Comparison of ENCODE assay signal across 11 mouse cellular contexts in genomic region chr10:112926271-112926670, GRCm38 (mm10). TPM values are rescaled to one million over a fixed set of nuclear protein-coding genes. Genes with fewer than 3 reads are reported as not detected.
A peak's percentile ranks its signal among the peaks of the same experiment; 100 is the strongest.
DNase-seq lines count a peak whose midpoint lies in the region; ATAC-seq and TF ChIP-seq lines count a peak whose summit lies in the region.
"Had no signal": no experiment of that assay in that cellular context is flagged by ENCODE, and none has a peak within 500 bp of the region (broad histone marks: within the 10 kb centered on the region; RNA-seq: fewer than 3 reads in every experiment).

No protein-coding gene starts in this region.

- 94% methylated on average over 2 of the region's 2 CpGs for WGBS in kidney, embryonic 16.5 days
- WGBS in embryonic facial prominence, embryonic 13.5 days, result 97% methylated on average over 2 of the region's 2 CpGs
- WGBS in hindbrain, embryonic 14.5 days, result 86% methylated on average over 2 of the region's 2 CpGs
- WGBS in midbrain, postnatal 0 days, result 73% methylated on average over 2 of the region's 2 CpGs

- no peak overlapping the region for H3K9ac ChIP-seq in kidney, embryonic 16.5 days (replicated peaks; ENCODE audit: low read length)
- H3K9ac ChIP-seq in embryonic facial prominence, embryonic 13.5 days, result no peak overlapping the region
- H3K9ac ChIP-seq in hindbrain, embryonic 14.5 days, result no peak overlapping the region
- H3K9ac ChIP-seq in midbrain, postnatal 0 days (replicated peaks; ENCODE audit: low read length, poor library complexity, severe bottlenecking), result no peak overlapping the region

- H3K9me3 ChIP-seq in kidney, embryonic 16.5 days (ENCODE audit: low read length), result peaks cover 18% of the 10 kb centered on the region
- peaks cover 3% of the 10 kb centered on the region; the same call in 1 of the 2 replicates for H3K9me3 ChIP-seq in embryonic facial prominence, embryonic 13.5 days
- H3K9me3 ChIP-seq in hindbrain, embryonic 14.5 days (ENCODE audit: control insufficient read depth, low read length), result no peaks in the 10 kb centered on the region
- no peaks in the 10 kb centered on the region for H3K9me3 ChIP-seq in midbrain, postnatal 0 days (ENCODE audit: low read length)

- H3K4me2 ChIP-seq in kidney, embryonic 16.5 days (replicated peaks; ENCODE audit: low read depth, low read length), result peak overlapping the region; percentile 27
- peak overlapping the region; percentile 46 for H3K4me2 ChIP-seq in embryonic facial prominence, embryonic 13.5 days
- peak overlapping the region; percentile 76 for H3K4me2 ChIP-seq in hindbrain, embryonic 14.5 days (replicated peaks)
- peak overlapping the region; percentile 28 for H3K4me2 ChIP-seq in midbrain, postnatal 0 days (ENCODE audit: low read depth, low read length, poor library complexity, severe bottlenecking)

- H3K4me3 ChIP-seq in kidney, embryonic 16.5 days (ENCODE audit: low read length), result no peak overlapping the region
- H3K4me3 ChIP-seq in embryonic facial prominence, embryonic 13.5 days, result no peak overlapping the region
- H3K4me3 ChIP-seq in hindbrain, embryonic 14.5 days (replicated peaks; ENCODE audit: low read length), result no peak overlapping the region
- 0 out of 2 replicates have a peak overlapping the region, but pooled peaks have one; percentile 3 for H3K4me3 ChIP-seq in midbrain, postnatal 0 days (ENCODE audit: low read depth, low read length)

- no peak for TF ChIP-seq CTCF in midbrain, postnatal 0 days (IDR thresholded peaks at IDR 0.05)

- peaks cover 28% of the 10 kb centered on the region for H3K36me3 ChIP-seq in kidney, embryonic 16.5 days (ENCODE audit: insufficient read depth, low read length)
- peaks cover 39% of the 10 kb centered on the region for H3K36me3 ChIP-seq in embryonic facial prominence, embryonic 13.5 days
- peaks cover 35% of the 10 kb centered on the region for H3K36me3 ChIP-seq in hindbrain, embryonic 14.5 days (replicated peaks; ENCODE audit: control insufficient read depth, insufficient read depth)
- H3K36me3 ChIP-seq in midbrain, postnatal 0 days (ENCODE audit: insufficient read depth, low read length), result peaks cover 6% of the 10 kb centered on the region; the same call in 1 of the 2 replicates

- H3K27me3 ChIP-seq in kidney, embryonic 16.5 days (ENCODE audit: insufficient read depth, low read length), result no peaks in the 10 kb centered on the region
- no peaks in the 10 kb centered on the region for H3K27me3 ChIP-seq in embryonic facial prominence, embryonic 13.5 days
- no peaks in the 10 kb centered on the region for H3K27me3 ChIP-seq in hindbrain, embryonic 14.5 days (ENCODE audit: control insufficient read depth, insufficient read depth, low read length)
- H3K27me3 ChIP-seq in midbrain, postnatal 0 days (ENCODE audit: insufficient read depth, low read length), result no peaks in the 10 kb centered on the region

- H3K27ac ChIP-seq in kidney, embryonic 16.5 days (ENCODE audit: low read length), result no peak overlapping the region
- no peak overlapping the region for H3K27ac ChIP-seq in embryonic facial prominence, embryonic 13.5 days
- H3K27ac ChIP-seq in hindbrain, embryonic 14.5 days, result no peak overlapping the region
- no peak overlapping the region for H3K27ac ChIP-seq in midbrain, postnatal 0 days (ENCODE audit: low read depth, low read length)

- peaks cover 24% of the 10 kb centered on the region for H3K4me1 ChIP-seq in kidney, embryonic 16.5 days (ENCODE audit: insufficient read depth, low read length)
- H3K4me1 ChIP-seq in embryonic facial prominence, embryonic 13.5 days, result peaks cover 24% of the 10 kb centered on the region
- H3K4me1 ChIP-seq in hindbrain, embryonic 14.5 days (replicated peaks; ENCODE audit: control insufficient read depth, insufficient read depth, low read length), result peaks cover 30% of the 10 kb centered on the region
- peaks cover 14% of the 10 kb centered on the region for H3K4me1 ChIP-seq in midbrain, postnatal 0 days (ENCODE audit: insufficient read depth, low read length)

- DNase-seq in kidney, postnatal 10 days, result no peak
- DNase-seq in hindbrain, embryonic 14.5 days (ENCODE audit: low spot score), result no peak
- no peak for DNase-seq in midbrain, postnatal 0 days (ENCODE audit: low spot score)
- no peak for DNase-seq in adrenal gland, postnatal 36 days
- no peak for DNase-seq in right cerebral cortex, postnatal 10 days (ENCODE audit: low spot score in 2 of 2)
- DNase-seq in kidney, adult 9 months, result no peak
- DNase-seq: adrenal gland, postnatal 25 days; embryo, embryonic 11 days; heart, postnatal 36 days had no signal

- no peak for ATAC-seq in kidney, embryonic 16.5 days (ENCODE audit: low FRiP score, low TSS enrichment)
- no peak for ATAC-seq in embryonic facial prominence, embryonic 13.5 days (ENCODE audit: insufficient number of reproducible peaks, insufficient read depth, low FRiP score, low TSS enrichment, low read depth)
- ATAC-seq in hindbrain, embryonic 14.5 days (ENCODE audit: low FRiP score), result no peak
- ATAC-seq in midbrain, postnatal 0 days (ENCODE audit: low FRiP score), result no peak

RNA-seq across cellular contexts. Expression of gene Atxn7l3b, which starts 2.5 kb away (rescaled TPM):
- polyA plus RNA-seq in kidney, embryonic 16.5 days (2015; fragmentation: Nextera tagmentation; extraction: Ambion mirVana), result 186 and 187 TPM in 2 replicates
- polyA plus RNA-seq in embryonic facial prominence, embryonic 13.5 days (2015; fragmentation: Nextera tagmentation; extraction: Ambion mirVana), result 281 and 301 TPM in 2 replicates
- polyA plus RNA-seq in hindbrain, embryonic 14.5 days (2014; fragmentation: Nextera tagmentation; extraction: Ambion mirVana), result 297 and 327 TPM in 2 replicates
- 210 and 245 TPM in 2 replicates for total RNA-seq in midbrain, postnatal 0 days (2014; rRNA removed)
- 439 and 502 TPM in 2 replicates for polyA plus RNA-seq in midbrain, postnatal 0 days (2015; fragmentation: Nextera tagmentation; extraction: Ambion mirVana)
- 100 to 1,000 TPM in 1 of 2 experiments, 10 to 100 TPM in 1; 78.2 to 102 TPM for total RNA-seq in adrenal gland, postnatal 36 days (2021)
